31 mouse cellular contexts compared by ENCODE assay signal in the genomic region with DNA sequence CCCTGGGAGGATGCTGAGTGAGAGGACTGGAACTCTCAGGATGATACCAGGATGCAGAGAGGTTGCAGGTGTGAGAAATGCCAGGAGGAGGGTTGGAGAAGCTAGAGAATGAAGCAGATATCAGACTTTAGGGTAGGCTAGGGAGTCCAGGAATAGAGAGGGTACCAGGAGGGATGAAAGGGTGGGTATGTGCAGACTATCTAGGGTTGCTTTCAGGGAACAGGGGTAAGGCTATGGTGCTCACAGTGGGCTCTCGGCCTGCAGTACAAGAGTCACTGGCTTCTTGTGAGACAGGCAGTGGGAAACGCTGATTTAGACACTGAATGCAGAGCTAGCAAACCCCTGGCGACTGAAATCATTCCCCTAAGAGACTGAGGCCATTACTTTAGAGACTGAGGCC. TPM values are rescaled to one million over a fixed set of nuclear protein-coding genes. Genes with fewer than 3 reads are reported as not detected.
"Had no signal": no experiment of that assay in that cellular context is flagged by ENCODE, and none has a peak within 500 bp of the region (broad histone marks: within the 10 kb centered on the region; RNA-seq: fewer than 3 reads in every experiment).

A gene (minus strand): TSS at position 101 of the 400 bp plus-strand sequence.

- H3K27me3 ChIP-seq: hindbrain, embryonic 12.5 days; intestine, embryonic 15.5 days; limb, embryonic 15.5 days had no signal

- H3K9me3 ChIP-seq: heart, embryonic 10.5 days; heart, embryonic 12.5 days; hindbrain, embryonic 10.5 days; hindbrain, embryonic 12.5 days; intestine, embryonic 15.5 days; limb, embryonic 13.5 days; limb, embryonic 15.5 days had no signal

- H3K4me1 ChIP-seq: heart, embryonic 10.5 days; heart, embryonic 12.5 days; hindbrain, embryonic 12.5 days had no signal

- H3K4me3 ChIP-seq: gastrocnemius, adult 2 months; heart, embryonic 10.5 days; heart, embryonic 12.5 days; hindbrain, embryonic 10.5 days; hindbrain, embryonic 12.5 days; intestine, embryonic 15.5 days; layer of hippocampus, adult 2 months; limb, embryonic 13.5 days; limb, embryonic 15.5 days had no signal

- H3K4me2 ChIP-seq: heart, embryonic 12.5 days; hindbrain, embryonic 12.5 days; hindbrain, embryonic 14.5 days; intestine, embryonic 15.5 days; limb, embryonic 13.5 days; limb, embryonic 15.5 days had no signal

- H3K36me3 ChIP-seq: heart, embryonic 10.5 days; heart, embryonic 12.5 days; hindbrain, embryonic 10.5 days; hindbrain, embryonic 12.5 days; intestine, embryonic 15.5 days; limb, embryonic 13.5 days; limb, embryonic 15.5 days had no signal

- ATAC-seq: hindbrain, embryonic 16.5 days; inflammation-experienced regulatory T-cells, adult 6 months; intestine, embryonic 15.5 days; intestine, postnatal 0 days had no signal

- H3K9ac ChIP-seq: heart, embryonic 12.5 days; hindbrain, embryonic 12.5 days; hindbrain, embryonic 14.5 days; intestine, embryonic 15.5 days; limb, embryonic 13.5 days; limb, embryonic 15.5 days had no signal

- H3K27ac ChIP-seq: gastrocnemius, adult 2 months; heart, embryonic 10.5 days; hindbrain, embryonic 10.5 days; hindbrain, embryonic 12.5 days; hindbrain, embryonic 14.5 days; intestine, embryonic 15.5 days; layer of hippocampus, adult 2 months; limb, embryonic 13.5 days; limb, embryonic 15.5 days had no signal

- DNase-seq: gastrocnemius, adult 2 months; gastrocnemius, postnatal 10 days; gastrocnemius, postnatal 25 days; heart, adult 18-20 months; heart, postnatal 10 days; heart, postnatal 4 days; kidney, adult 18-20 months; kidney, adult 8-10 months; kidney, postnatal 10 days; kidney, postnatal 25 days; kidney, postnatal 4 days; layer of hippocampus, postnatal 36 days; left cerebral cortex, postnatal 4 days had no signal

RNA-seq across cellular contexts. Expression of the gene that starts here (rescaled TPM):
- total RNA-seq: gastrocnemius, postnatal 25 days; gastrocnemius, postnatal 4 days; heart, adult 18-20 months; heart, adult 8-10 months; heart, postnatal 10 days; heart, postnatal 25 days; left cerebral cortex, adult 18-20 months; left cerebral cortex, postnatal 10 days; left cerebral cortex, postnatal 25 days had no signal
- polyA plus RNA-seq: intestine, postnatal 0 days had no signal
